Mouse (Mus musculus) testis, adult 2 months (tissue): ENCODE results near the gene Exoc4.

Experiments
- CTCF ChIP-seq: fragments of 200-500 bp; IDR thresholded peaks from 2 replicates; pipeline ENCODE4 v1.5.1; 2012; ENCODE audit warnings: low read depth, mild to moderate bottlenecking, inconsistent platforms, low read length, moderate library complexity; ENCODE audit not compliant: control insufficient read depth, insufficient read depth, insufficient replicate concordance
- POLR2A ChIP-seq: fragments of 200-500 bp; IDR thresholded peaks from 2 replicates; pipeline ENCODE4 v1.6.1; 2012; ENCODE audit warnings: low read depth, mild to moderate bottlenecking, inconsistent platforms, low read length, moderate library complexity; ENCODE audit not compliant: control insufficient read depth

DNA sequence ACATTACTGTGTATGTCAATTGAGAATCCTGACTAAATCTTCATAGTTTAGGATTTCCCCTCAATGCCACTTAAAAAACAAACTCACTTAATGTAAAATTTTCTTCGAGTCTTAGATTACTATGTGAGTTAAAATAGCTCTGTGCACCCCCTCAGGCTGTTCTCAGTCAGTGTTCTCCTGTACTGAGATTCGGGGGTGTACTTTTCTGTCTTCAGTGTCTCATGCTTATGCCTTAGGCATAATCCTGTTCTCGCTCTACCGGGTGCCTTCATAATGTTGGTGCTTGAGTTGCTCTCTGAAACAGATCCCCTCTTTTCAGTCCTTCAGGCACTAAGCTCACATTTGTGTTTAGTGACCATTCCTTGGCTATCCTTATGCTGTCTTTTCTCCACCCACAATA, 253.5 kb downstream of the Exoc4 start:
- no peak for TF ChIP-seq POLR2A
- no peak for TF ChIP-seq CTCF
